Mouse (Mus musculus) myocyte (in vitro differentiated cells): ENCODE results near the gene Cerkl. TPM values are rescaled to one million over a fixed set of nuclear protein-coding genes. Genes with fewer than 3 reads are reported as not detected.

Source experiments
- H3K27me3 ChIP-seq: one replicate; pipeline ENCODE4 v1.6.1; 2011; ENCODE audit not compliant: control insufficient read depth, insufficient read depth, insufficient read length
- H3K36me3 ChIP-seq: one replicate; pipeline ENCODE4 v1.6.1; 2011; ENCODE audit not compliant: control insufficient read depth, insufficient read depth
- H3K4me2 ChIP-seq: one replicate; pipeline ENCODE4 v1.6.1; 2011; ENCODE audit warnings: low read depth, control low read depth
- H3K4me3 ChIP-seq: one replicate; pipeline ENCODE4 v1.5.1; 2011; ENCODE audit warnings: mild to moderate bottlenecking, control low read depth, moderate library complexity
- H3K79me2 ChIP-seq: one replicate; pipeline ENCODE4 v1.6.1; 2011; ENCODE audit not compliant: control insufficient read depth, insufficient read depth
- H3ac ChIP-seq: one replicate; pipeline ENCODE4 v1.6.1; 2011; ENCODE audit not compliant: control insufficient read depth, insufficient read length
- CEBPB ChIP-seq: IDR thresholded peaks from 2 replicates; pipeline ENCODE4 v1.6.1; 2011; ENCODE audit warnings: mild to moderate bottlenecking, moderate library complexity; ENCODE audit not compliant: poor library complexity, insufficient read depth, severe bottlenecking
- E2F4 ChIP-seq: IDR thresholded peaks from one replicate; pipeline ENCODE4 v1.6.1; 2011; ENCODE audit warnings: mild to moderate bottlenecking, control low read depth, moderate library complexity; ENCODE audit not compliant: insufficient read depth
- MAX ChIP-seq: IDR thresholded peaks from one replicate; pipeline ENCODE4 v1.6.1; 2011; ENCODE audit warnings: low read depth, mild to moderate bottlenecking, control low read depth
- MYOD1 ChIP-seq, 3 experiments: IDR thresholded peaks; one replicate each; pipeline ENCODE4 v1.6.1; 2011; ENCODE audit warnings: control low read depth in 2 of 3, low read depth in 2 of 3, mild to moderate bottlenecking in 2 of 3, moderate library complexity in 1 of 3; ENCODE audit not compliant: insufficient read length in 2 of 3, control insufficient read depth in 1 of 3
- MYOG ChIP-seq, 3 experiments: IDR thresholded peaks; one replicate each; pipeline ENCODE4 v1.6.1; 2011; ENCODE audit warnings: control low read depth in 2 of 3, low read depth in 2 of 3, mild to moderate bottlenecking in 2 of 3; ENCODE audit not compliant: insufficient read length in 2 of 3, control insufficient read depth in 1 of 3, insufficient read depth in 1 of 3
- POLR2A ChIP-seq: IDR thresholded peaks from one replicate; pipeline ENCODE4 v1.6.1; 2011; ENCODE audit warnings: low read depth, mild to moderate bottlenecking, control low read depth, moderate library complexity; ENCODE audit not compliant: insufficient read length
- POLR2AphosphoS2 ChIP-seq: IDR thresholded peaks from one replicate; pipeline ENCODE4 v1.6.1; 2011; ENCODE audit warnings: low read depth, control low read depth; ENCODE audit not compliant: insufficient read length
- REST ChIP-seq: IDR thresholded peaks from one replicate; pipeline ENCODE4 v1.6.1; 2011; ENCODE audit warnings: mild to moderate bottlenecking, control low read depth, moderate library complexity; ENCODE audit not compliant: insufficient read depth, insufficient read length
- SRF ChIP-seq: IDR thresholded peaks from one replicate; pipeline ENCODE4 v1.6.1; 2011; ENCODE audit warnings: low read depth; ENCODE audit not compliant: control insufficient read depth, insufficient read length
- TCF12 ChIP-seq: IDR thresholded peaks from one replicate; pipeline ENCODE4 v1.6.1; 2011; ENCODE audit warnings: mild to moderate bottlenecking, control low read depth; ENCODE audit not compliant: poor library complexity, insufficient read depth, severe bottlenecking
- TCF3 ChIP-seq: IDR thresholded peaks from one replicate; pipeline ENCODE4 v1.6.1; 2011; ENCODE audit warnings: low read depth, control low read depth; ENCODE audit not compliant: insufficient read length
- USF1 ChIP-seq: IDR thresholded peaks from one replicate; pipeline ENCODE4 v1.6.1; 2011; ENCODE audit warnings: low read depth, mild to moderate bottlenecking, control low read depth, moderate library complexity
- polyA plus RNA-seq: library from polyadenylated mRNA; unstranded; fragments of >200 nt; fragmentation: generic; extraction: Trizol; gene quantifications from one replicate; pipeline ENCODE4 v1.2.1, GENCODE M21; 2012; ENCODE audit warnings: missing spikeins

The Cerkl gene
- polyA plus RNA-seq, 1 experiment = not detected

DNA sequence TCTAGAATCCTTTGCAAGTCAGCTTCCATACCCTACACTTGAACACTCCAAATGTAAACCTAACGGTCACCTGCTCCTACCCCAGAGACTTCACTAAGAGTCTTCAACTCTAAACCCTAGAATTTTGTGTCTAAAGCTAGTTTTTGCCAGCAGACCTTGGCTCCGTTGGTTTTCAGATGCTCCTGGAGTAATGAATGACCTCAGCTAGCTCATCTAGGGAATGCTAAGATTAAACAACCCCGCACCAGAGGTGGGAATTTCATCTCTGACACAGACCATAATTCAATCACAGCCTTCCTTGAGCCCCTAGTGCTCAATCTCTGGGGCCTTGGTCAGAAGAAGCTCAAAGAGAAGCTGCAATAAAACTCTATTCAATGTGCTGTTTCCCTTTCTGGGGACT, 849 bp upstream of the Cerkl start:
- Histone ChIP-seq H3K79me2 (no peaks in the 10 kb centered on the region), H3K4me3 (no peak overlapping the region), H3K4me2 (no peak overlapping the region), H3K27me3 (peaks cover 54% of the 10 kb centered on the region), H3K36me3 (no peaks in the 10 kb centered on the region), H3ac (no peak overlapping the region)
- no peak for TF ChIP-seq TCF3
- TF ChIP-seq USF1 = no peak
- TF ChIP-seq MYOG (IDR thresholded peaks at IDR 0.05; ENCODE audit: control insufficient read depth in 1 of 3, insufficient read depth in 1 of 3, insufficient read length in 2 of 3, low read depth in 2 of 3) = no peak
- TF ChIP-seq E2F4 = no peak
- TF ChIP-seq TCF12 = no peak
- TF ChIP-seq POLR2AphosphoS2 = no peak
- TF ChIP-seq CEBPB = no peak
- TF ChIP-seq MAX = no peak
- no peak for TF ChIP-seq POLR2A
- no peak for TF ChIP-seq REST
- TF ChIP-seq SRF = no peak
- no peak for TF ChIP-seq MYOD1 (IDR thresholded peaks at IDR 0.05; ENCODE audit: control insufficient read depth in 1 of 3, insufficient read length in 2 of 3, low read depth in 2 of 3)

GRCm38 (mm10) chr2:79455646-79456045, 939 bp downstream of the Cerkl start:
- Histone ChIP-seq H3K27me3 (peaks cover 54% of the 10 kb centered on the region), H3K4me2 (no peak overlapping the region), H3K79me2 (no peaks in the 10 kb centered on the region), H3K4me3 (no peak overlapping the region), H3ac (no peak overlapping the region), H3K36me3 (no peaks in the 10 kb centered on the region)
- TF ChIP-seq MAX = no peak
- TF ChIP-seq TCF3 = no peak
- TF ChIP-seq USF1 = no peak
- TF ChIP-seq CEBPB = no peak
- TF ChIP-seq SRF = no peak
- TF ChIP-seq E2F4 = no peak
- no peak for TF ChIP-seq MYOD1 (IDR thresholded peaks at IDR 0.05; ENCODE audit: control insufficient read depth in 1 of 3, insufficient read length in 2 of 3, low read depth in 2 of 3)
- TF ChIP-seq MYOG (IDR thresholded peaks at IDR 0.05; ENCODE audit: control insufficient read depth in 1 of 3, insufficient read depth in 1 of 3, insufficient read length in 2 of 3, low read depth in 2 of 3) = no peak
- TF ChIP-seq POLR2A = no peak
- no peak for TF ChIP-seq POLR2AphosphoS2
- no peak for TF ChIP-seq TCF12
- no peak for TF ChIP-seq REST

DNA sequence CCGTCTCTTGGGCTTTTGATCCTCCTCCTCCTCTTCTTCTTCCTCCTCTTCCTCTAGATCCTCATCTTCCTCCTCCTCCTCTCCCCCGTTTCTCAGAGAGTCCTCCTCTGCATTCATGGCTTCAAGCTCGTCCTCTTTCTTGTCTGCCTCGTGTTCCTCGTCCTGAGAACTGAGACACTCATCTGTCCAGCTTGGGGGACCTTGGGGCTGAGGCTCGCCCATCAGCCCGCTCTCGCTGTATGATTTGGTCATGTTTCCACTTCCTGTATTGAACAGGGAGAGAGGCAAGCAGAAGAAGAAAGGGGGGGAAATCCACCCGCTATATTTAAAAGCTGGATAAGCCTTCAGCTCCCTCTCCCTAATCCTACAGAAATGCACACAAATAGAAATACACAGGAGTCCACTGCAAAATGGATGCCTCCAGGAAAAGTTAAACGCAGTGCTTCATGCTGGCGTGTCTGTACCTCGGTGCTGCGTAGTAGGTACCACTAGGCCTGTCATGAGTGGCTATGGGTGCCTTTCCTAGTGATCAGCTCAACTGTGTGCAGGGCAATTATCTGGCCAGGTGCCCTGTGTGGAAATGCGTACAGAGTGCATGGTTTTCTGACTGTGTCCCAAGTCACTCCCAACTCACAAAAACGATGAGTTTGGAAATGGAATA, 1.7 kb downstream of the Cerkl start:
- no peak overlapping the region for H3K4me2 ChIP-seq
- no peaks in the 10 kb centered on the region for H3K36me3 ChIP-seq
- TF ChIP-seq E2F4 (no peak), POLR2AphosphoS2 (no peak), CEBPB (no peak), POLR2A (no peak), TCF12 (no peak), MAX (no peak), MYOG (IDR thresholded peaks at IDR 0.05; ENCODE audit: control insufficient read depth in 1 of 3, insufficient read depth in 1 of 3, insufficient read length in 2 of 3, low read depth in 2 of 3) (no peak), MYOD1 (IDR thresholded peaks at IDR 0.05; ENCODE audit: control insufficient read depth in 1 of 3, insufficient read length in 2 of 3, low read depth in 2 of 3) (no peak), TCF3 (no peak), USF1 (no peak), REST (no peak), SRF (no peak)
- H3K79me2 ChIP-seq = no peaks in the 10 kb centered on the region
- no peak overlapping the region for H3K4me3 ChIP-seq
- peaks cover 54% of the 10 kb centered on the region for H3K27me3 ChIP-seq
- no peak overlapping the region for H3ac ChIP-seq

- Histone ChIP-seq H3K36me3 (no peaks in the 10 kb centered on the region), H3K4me3 (no peak overlapping the region), H3K27me3 (peaks cover 48% of the 10 kb centered on the region), H3K4me2 (peak overlapping the region; percentile 79), H3K79me2 (no peaks in the 10 kb centered on the region), H3ac (no peak overlapping the region)
- no peak for TF ChIP-seq E2F4
- no peak for TF ChIP-seq POLR2A
- no peak for TF ChIP-seq SRF
- TF ChIP-seq TCF3 = no peak
- no peak for TF ChIP-seq TCF12
- TF ChIP-seq MAX = no peak
- TF ChIP-seq POLR2AphosphoS2 = no peak
- peak; percentile 96 for TF ChIP-seq REST
- TF ChIP-seq MYOD1 (IDR thresholded peaks at IDR 0.05; ENCODE audit: control insufficient read depth in 1 of 3, insufficient read length in 2 of 3, low read depth in 2 of 3) = no peak
- peak in 1 of 3 experiments; percentile 19 for TF ChIP-seq MYOG (IDR thresholded peaks at IDR 0.05; ENCODE audit: control insufficient read depth in 1 of 3, insufficient read depth in 1 of 3, insufficient read length in 2 of 3, low read depth in 2 of 3)
- TF ChIP-seq CEBPB = no peak
- TF ChIP-seq USF1 = no peak
Measured at GRCm38 (mm10) chr2:79453901-79454781, 2.4 kb downstream of the Cerkl start.
